ENCODE assay signal across 8 mouse cellular contexts in the genomic region with DNA sequence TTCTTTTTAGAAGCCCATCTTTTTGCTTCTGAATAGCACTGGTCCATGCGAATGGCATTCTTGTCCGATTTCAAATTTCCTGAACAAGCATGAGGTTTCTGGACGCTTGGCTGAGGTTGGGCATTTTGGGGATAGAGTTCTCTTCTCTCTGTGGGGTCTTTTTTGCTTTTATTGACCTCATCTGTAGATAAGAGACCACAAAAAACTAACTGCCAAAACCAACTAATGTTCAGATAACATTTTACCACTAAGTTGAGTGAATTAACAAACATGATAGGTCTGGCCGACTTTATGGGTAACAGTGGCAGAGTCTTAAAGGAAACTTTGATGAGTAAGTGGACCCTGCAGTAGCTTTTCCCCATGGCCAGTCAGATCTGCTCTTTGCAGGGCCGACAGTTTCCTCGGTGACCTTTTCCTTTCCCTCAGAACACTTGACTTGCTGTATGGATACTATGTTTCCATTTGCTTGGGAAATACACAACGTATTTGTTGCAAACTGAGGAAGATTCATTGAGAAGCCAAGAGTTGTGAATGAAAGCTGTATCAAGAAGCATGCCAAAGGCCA. TPM values are rescaled to one million over a fixed set of nuclear protein-coding genes. Genes with fewer than 3 reads are reported as not detected.
DNase-seq lines count a peak whose midpoint lies in the region; ATAC-seq and TF ChIP-seq lines count a peak whose summit lies in the region.

No protein-coding gene starts in this region.

- H3K27ac ChIP-seq in kidney, adult 2 months (ENCODE audit: insufficient read depth, low read depth, low read length) = peak overlapping the region; percentile 71
- H3K27ac ChIP-seq in hindbrain, embryonic 10.5 days = peak overlapping the region; percentile 97
- no peak overlapping the region for H3K27ac ChIP-seq in midbrain, embryonic 14.5 days (replicated peaks; ENCODE audit: low read depth, low read length)

- H3K9ac ChIP-seq in midbrain, embryonic 14.5 days (replicated peaks; ENCODE audit: low read length) = peak overlapping the region; percentile 90

- no peaks in the 10 kb centered on the region for H3K36me3 ChIP-seq in kidney, adult 2 months (ENCODE audit: control insufficient read depth, insufficient read depth, low read length)
- peaks cover 9% of the 10 kb centered on the region; the same call in 1 of the 2 replicates for H3K36me3 ChIP-seq in hindbrain, embryonic 10.5 days
- H3K36me3 ChIP-seq in midbrain, embryonic 14.5 days (ENCODE audit: control insufficient read depth, insufficient read depth, low read length) = no peaks in the 10 kb centered on the region

- H3K4me1 ChIP-seq in kidney, adult 2 months (ENCODE audit: control insufficient read depth, insufficient read depth, low read length) = peaks cover 7% of the 10 kb centered on the region; the same call in 1 of the 2 replicates
- peaks cover 22% of the 10 kb centered on the region for H3K4me1 ChIP-seq in hindbrain, embryonic 10.5 days (replicated peaks)
- H3K4me1 ChIP-seq in midbrain, embryonic 14.5 days (ENCODE audit: control insufficient read depth, insufficient read depth, low read length) = peaks cover 12% of the 10 kb centered on the region

- H3K27me3 ChIP-seq in kidney, adult 2 months (replicated peaks; ENCODE audit: control insufficient read depth, insufficient read depth, low read length) = no peaks in the 10 kb centered on the region
- H3K27me3 ChIP-seq in hindbrain, embryonic 10.5 days (ENCODE audit: insufficient read depth, poor library complexity, severe bottlenecking) = no peaks in the 10 kb centered on the region
- no peaks in the 10 kb centered on the region for H3K27me3 ChIP-seq in midbrain, embryonic 14.5 days (ENCODE audit: control insufficient read depth, insufficient read depth, low read length)

- DNase-seq in kidney, adult 2 months = peak; percentile 15
- DNase-seq in kidney, postnatal 25 days = no peak
- peak; percentile 5 for DNase-seq in Muller cell, postnatal 12 days (ENCODE audit: inconsistent ontology term)
- no peak for DNase-seq in hindbrain, embryonic 10.5 days (ENCODE audit: low spot score)
- DNase-seq in midbrain, embryonic 14.5 days = no peak
- no peak for DNase-seq in adrenal gland, adult 8-10 months
- no peak for DNase-seq in gastrocnemius, postnatal 4 days (ENCODE audit: low spot score in 2 of 2)
- DNase-seq in gastrocnemius, adult 8-10 months (ENCODE audit: low spot score in 2 of 2) = no peak

- ATAC-seq in midbrain, embryonic 14.5 days (ENCODE audit: low FRiP score, low TSS enrichment) = no peak

- peak overlapping the region; percentile 87 for H3K4me3 ChIP-seq in kidney, adult 2 months (ENCODE audit: insufficient read depth, low read depth, low read length)
- peak overlapping the region; percentile 86 for H3K4me3 ChIP-seq in hindbrain, embryonic 10.5 days
- peak overlapping the region; percentile 96 for H3K4me3 ChIP-seq in midbrain, embryonic 14.5 days (replicated peaks; ENCODE audit: low read depth, low read length)

- 4% methylated on average over 7 of the region's 7 CpGs for WGBS in kidney, adult 2 months
- 32% methylated on average over 7 of the region's 7 CpGs for WGBS in hindbrain, embryonic 10.5 days
- 27% methylated on average over 7 of the region's 7 CpGs for WGBS in midbrain, embryonic 14.5 days

- TF ChIP-seq CTCF in kidney, adult 2 months (conservative IDR thresholded peaks at IDR 0.05; ENCODE audit: insufficient read depth, insufficient read length, low read depth, low read length) = no peak

- no peak for TF ChIP-seq POLR2A in kidney, adult 2 months (IDR thresholded peaks at IDR 0.05; ENCODE audit: low read depth, low read length)

- peak overlapping the region; percentile 68 for H3K4me2 ChIP-seq in midbrain, embryonic 14.5 days (ENCODE audit: low read length)

- H3K9me3 ChIP-seq in hindbrain, embryonic 10.5 days = no peaks in the 10 kb centered on the region
- H3K9me3 ChIP-seq in midbrain, embryonic 14.5 days (ENCODE audit: control insufficient read depth, low read length) = no peaks in the 10 kb centered on the region

RNA-seq across cellular contexts. Expression of a gene that starts 1.0 kb away (rescaled TPM):
- polyA plus RNA-seq in kidney, adult 2 months (2012; rRNA removed) = 12.6 and 13.2 TPM in 2 replicates
- polyA plus RNA-seq in hindbrain, embryonic 10.5 days (2016; fragmentation: Nextera tagmentation; extraction: Ambion mirVana) = 2.4 and 2.6 TPM in 2 replicates
- polyA plus RNA-seq in midbrain, embryonic 14.5 days (2014; fragmentation: Nextera tagmentation; extraction: Ambion mirVana) = 5.0 TPM in 2 replicates
- 10 to 100 TPM; 24.1 to 24.9 (median 24.6) TPM for total RNA-seq in adrenal gland, adult 8-10 months (2022)
- 10 to 100 TPM; 37.3 to 41.9 TPM for total RNA-seq in gastrocnemius, postnatal 4 days (2021)
- 10 to 100 TPM; 32.1 to 59.9 (median 42.4) TPM for total RNA-seq in gastrocnemius, adult 8-10 months (2022)

RNA-seq across cellular contexts. Expression of a gene that starts 34.4 kb away (rescaled TPM):
- 8.8 and 9.3 TPM in 2 replicates for polyA plus RNA-seq in kidney, adult 2 months (2012; rRNA removed)
- 78.0 and 123 TPM in 2 replicates for polyA plus RNA-seq in hindbrain, embryonic 10.5 days (2016; fragmentation: Nextera tagmentation; extraction: Ambion mirVana)
- polyA plus RNA-seq in midbrain, embryonic 14.5 days (2014; fragmentation: Nextera tagmentation; extraction: Ambion mirVana) = 39.2 and 43.7 TPM in 2 replicates
- total RNA-seq in adrenal gland, adult 8-10 months (2022) = 10 to 100 TPM; 65.8 to 77.7 (median 68.0) TPM
- total RNA-seq in gastrocnemius, postnatal 4 days (2021) = 100 to 1,000 TPM; 214 to 254 TPM
- total RNA-seq in gastrocnemius, adult 8-10 months (2022) = 100 to 1,000 TPM; 188 to 278 (median 246) TPM

RNA-seq across cellular contexts. Expression of a gene that starts 34.5 kb away (rescaled TPM):
- polyA plus RNA-seq in kidney, adult 2 months (2012; rRNA removed) = 115 and 139 TPM in 2 replicates
- 43.3 and 47.6 TPM in 2 replicates for polyA plus RNA-seq in hindbrain, embryonic 10.5 days (2016; fragmentation: Nextera tagmentation; extraction: Ambion mirVana)
- 126 and 149 TPM in 2 replicates for polyA plus RNA-seq in midbrain, embryonic 14.5 days (2014; fragmentation: Nextera tagmentation; extraction: Ambion mirVana)
- total RNA-seq in adrenal gland, adult 8-10 months (2022) = 100 to 1,000 TPM; 144 to 168 (median 155) TPM
- total RNA-seq in gastrocnemius, postnatal 4 days (2021) = 10 to 100 TPM; 46.1 to 56.8 TPM
- 10 to 100 TPM; 16.2 to 27.1 (median 22.1) TPM for total RNA-seq in gastrocnemius, adult 8-10 months (2022)

Comparison
In these comparisons a context has a peak if more than half of its experiments do, and no peak if none do; other contexts are left out.
1. DNase-seq: peak in kidney, adult 2 months (single experiment) and Muller cell, postnatal 12 days (single experiment); none in kidney, postnatal 25 days (0 of 2), hindbrain, embryonic 10.5 days (single experiment), midbrain, embryonic 14.5 days (single experiment), adrenal gland, adult 8-10 months (single experiment), gastrocnemius, postnatal 4 days (0 of 2) and gastrocnemius, adult 8-10 months (0 of 2).
2. Peak in every context shown above with its lines, with median percentiles within 50 percentile points of each other: H3K4me3 ChIP-seq.